Mouse (Mus musculus): ENCODE data around the gene Cox11. TPM values are rescaled to one million over a fixed set of nuclear protein-coding genes. Genes with fewer than 3 reads are reported as not detected.

Gene Cox11
- polyA plus RNA-seq, 1 experiment from 2014 or later = 38.2 TPM

DNA sequence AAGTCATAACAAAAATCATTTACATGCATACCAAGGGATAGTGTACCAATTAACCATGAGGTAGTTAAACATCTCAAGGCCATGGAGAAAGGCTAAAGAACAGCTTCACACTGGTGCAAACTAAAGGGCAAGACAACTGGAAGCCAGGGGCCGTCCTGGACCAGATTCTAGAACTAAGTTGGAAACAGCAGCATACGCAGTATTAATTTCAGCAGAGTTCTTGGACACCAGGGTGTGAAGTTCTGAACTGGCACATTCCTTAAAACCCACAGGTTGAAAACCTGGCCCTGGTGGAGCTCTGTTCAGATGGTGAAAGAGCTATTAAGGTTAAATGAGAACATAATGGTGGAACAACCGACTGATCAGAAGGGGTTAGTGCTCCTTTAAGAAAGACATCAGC, 3.3 kb upstream of the Cox11 start:
- no peak overlapping the region for H3K27ac ChIP-seq
- WGBS (ENCODE audit: insufficient replicate concordance) = 76% methylated on average over 3 of the region's 3 CpGs
- no peaks in the 10 kb centered on the region for H3K36me3 ChIP-seq
- no peak overlapping the region for H3K4me2 ChIP-seq
- H3K4me3 ChIP-seq = no peak overlapping the region
- H3K27me3 ChIP-seq (replicated peaks) = no peaks in the 10 kb centered on the region
- no peaks in the 10 kb centered on the region for H3K9me3 ChIP-seq (replicated peaks)
- no peak overlapping the region for H3K9ac ChIP-seq
- H3K4me1 ChIP-seq = peaks cover 20% of the 10 kb centered on the region
- ATAC-seq = no peak

DNA sequence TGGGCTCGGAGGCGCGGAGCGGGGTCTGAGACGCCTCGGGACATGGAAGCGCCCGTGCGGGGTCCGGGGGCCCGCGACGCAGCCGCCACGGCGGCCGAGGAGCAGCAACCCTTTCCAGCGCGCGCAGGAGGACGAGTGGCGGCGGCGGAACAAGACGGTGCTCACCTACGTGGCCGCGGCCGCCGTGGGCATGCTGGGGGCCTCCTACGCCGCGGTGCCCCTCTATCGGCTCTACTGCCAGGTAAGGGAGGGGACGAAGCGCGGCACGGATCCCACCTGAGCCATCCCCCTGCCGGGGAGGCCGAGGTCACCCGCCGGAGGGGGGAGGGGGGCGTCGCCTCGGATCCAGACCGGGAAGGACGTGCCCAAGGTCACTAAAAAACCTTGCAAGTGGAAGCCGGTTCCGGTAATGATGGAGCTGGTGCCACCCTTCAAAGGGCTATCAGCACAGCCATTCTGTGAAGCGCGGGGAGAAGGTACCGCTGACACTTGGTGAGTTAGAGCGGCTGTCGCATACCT, 398 bp downstream of the Cox11 start:
- Histone ChIP-seq H3K9me3 (replicated peaks) (no peaks in the 10 kb centered on the region), H3K36me3 (peaks cover 28% of the 10 kb centered on the region), H3K27me3 (replicated peaks) (no peaks in the 10 kb centered on the region), H3K4me2 (peak overlapping the region; percentile 75), H3K4me3 (peak overlapping the region; percentile 98), H3K27ac (peak overlapping the region; percentile 90), H3K4me1 (peaks cover 39% of the 10 kb centered on the region), H3K9ac (peak overlapping the region; percentile 99)
- peak; percentile 68 for ATAC-seq
- WGBS (ENCODE audit: insufficient replicate concordance) = under 1% methylated on average over 52 of the region's 54 CpGs

DNA sequence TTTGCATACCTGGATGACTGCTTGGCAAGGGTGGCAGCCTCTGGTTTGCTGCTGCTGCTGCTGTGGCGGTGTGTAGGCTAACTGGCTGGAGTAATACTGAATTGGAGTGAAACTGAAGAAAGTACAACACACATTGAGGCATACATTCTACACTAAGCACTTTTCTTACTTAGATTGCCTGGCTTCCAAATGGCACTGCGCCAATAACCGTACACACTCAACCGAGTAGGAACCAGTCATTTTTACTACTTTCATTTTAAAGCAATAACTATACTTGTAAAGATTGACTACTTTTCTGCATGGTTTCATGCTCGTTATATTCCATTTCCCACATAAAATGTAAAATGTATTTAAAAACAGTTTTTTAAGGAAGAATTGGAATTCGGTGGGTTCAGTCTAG, 11.8 kb downstream of the Cox11 start:
- no peak overlapping the region for H3K4me3 ChIP-seq
- H3K4me2 ChIP-seq = no peak overlapping the region
- no peak for ATAC-seq
- H3K27ac ChIP-seq = no peak overlapping the region
- H3K36me3 ChIP-seq = peaks cover 97% of the 10 kb centered on the region
- no peaks in the 10 kb centered on the region for H3K27me3 ChIP-seq (replicated peaks)
- H3K4me1 ChIP-seq = no peaks in the 10 kb centered on the region
- 89% methylated on average over 6 of the region's 6 CpGs for WGBS (ENCODE audit: insufficient replicate concordance)
- H3K9me3 ChIP-seq (replicated peaks) = no peaks in the 10 kb centered on the region
- no peak overlapping the region for H3K9ac ChIP-seq

DNA sequence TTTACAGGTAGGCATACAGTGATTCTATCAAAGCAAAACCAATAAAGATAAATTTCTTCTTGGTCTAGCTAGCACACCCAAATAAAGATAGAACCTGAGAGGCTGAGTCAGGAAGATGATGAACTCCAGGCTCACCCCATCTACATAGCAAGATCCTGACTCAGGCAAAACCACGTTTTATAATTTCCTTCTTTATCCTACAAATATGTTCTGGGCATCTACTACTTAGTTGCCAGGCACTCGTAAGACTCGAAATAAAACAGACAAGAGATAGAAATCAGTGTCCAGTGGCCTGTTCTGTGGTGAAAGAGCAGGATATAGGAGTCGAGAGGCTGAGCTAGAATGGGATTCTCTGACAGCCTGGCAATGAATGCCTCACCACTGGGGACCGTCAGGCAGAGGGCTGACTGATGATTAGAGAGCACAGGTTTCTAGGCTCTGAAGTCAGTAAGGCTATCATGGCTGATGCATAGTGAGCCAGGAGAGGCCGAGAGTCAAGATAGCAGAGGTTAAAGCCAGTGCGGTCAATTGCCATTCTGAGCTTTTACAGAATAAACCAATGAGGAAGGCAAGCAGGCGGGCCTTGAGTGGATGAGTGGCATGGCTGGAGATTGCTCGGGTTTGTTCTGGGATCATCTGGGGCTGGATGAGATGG, 12.4 kb downstream of the Cox11 start:
- H3K4me3 ChIP-seq = no peak overlapping the region
- ATAC-seq = 0 out of 2 replicates have a peak, but pooled peaks have one; percentile 22
- no peak overlapping the region for H3K4me2 ChIP-seq
- peaks cover 96% of the 10 kb centered on the region for H3K36me3 ChIP-seq
- H3K9ac ChIP-seq = no peak overlapping the region
- no peaks in the 10 kb centered on the region for H3K4me1 ChIP-seq
- 69% methylated on average over 9 of the region's 9 CpGs for WGBS (ENCODE audit: insufficient replicate concordance)
- 0 out of 2 replicates have a peak overlapping the region, but pooled peaks have one; percentile 40 for H3K27ac ChIP-seq
- no peaks in the 10 kb centered on the region for H3K9me3 ChIP-seq (replicated peaks)
- no peaks in the 10 kb centered on the region for H3K27me3 ChIP-seq (replicated peaks)

DNA sequence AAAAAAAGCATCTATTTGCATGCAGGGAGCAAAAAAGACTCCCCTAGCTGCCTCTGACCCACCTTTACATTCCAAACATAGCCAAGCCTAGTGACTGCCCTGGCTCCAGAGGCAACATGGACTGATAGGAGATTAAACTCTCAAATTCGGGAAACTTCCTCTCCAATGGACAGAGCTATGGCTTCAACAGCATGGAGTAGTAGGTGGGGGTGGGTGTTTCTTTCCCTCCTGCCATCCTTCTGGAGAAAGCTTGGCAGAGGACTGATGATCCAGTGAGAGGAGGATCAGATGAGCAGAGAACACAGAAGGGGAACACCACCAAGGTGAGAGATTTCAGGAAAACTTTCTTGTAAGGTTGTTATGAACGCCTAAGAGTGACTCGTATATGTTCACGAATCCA, 14.6 kb downstream of the Cox11 start:
- Histone ChIP-seq H3K9ac (no peak overlapping the region), H3K27ac (no peak overlapping the region), H3K4me3 (no peak overlapping the region), H3K4me1 (no peaks in the 10 kb centered on the region), H3K4me2 (no peak overlapping the region), H3K9me3 (replicated peaks) (no peaks in the 10 kb centered on the region), H3K27me3 (replicated peaks) (no peaks in the 10 kb centered on the region), H3K36me3 (peaks cover 97% of the 10 kb centered on the region)
- WGBS (ENCODE audit: insufficient replicate concordance) = 85% methylated on average over 4 of the region's 4 CpGs
- ATAC-seq = no peak

DNA sequence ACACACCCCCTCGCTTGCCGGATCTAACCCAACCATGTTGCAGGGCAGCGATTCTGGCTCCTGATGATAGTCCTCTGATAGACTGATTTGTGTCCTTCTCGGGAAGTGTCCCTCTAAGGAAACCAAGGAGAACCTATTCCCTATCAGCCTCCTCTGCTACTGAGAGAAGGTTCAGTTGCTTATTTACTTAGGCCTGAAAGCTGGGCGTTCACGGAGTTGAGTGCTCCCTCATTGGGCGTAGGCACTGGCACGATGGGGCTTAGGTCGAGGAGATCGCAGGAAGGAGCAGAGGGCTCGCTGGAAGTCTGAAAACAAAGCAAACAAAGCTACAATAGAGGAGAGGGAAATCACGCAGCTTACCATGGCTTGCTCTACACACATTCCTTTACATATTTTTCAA, 19.6 kb downstream of the Cox11 start:
- no peak for ATAC-seq
- H3K4me1 ChIP-seq = peaks cover 8% of the 10 kb centered on the region
- H3K4me2 ChIP-seq = no peak overlapping the region
- H3K27ac ChIP-seq = no peak overlapping the region
- peaks cover 92% of the 10 kb centered on the region for H3K36me3 ChIP-seq
- no peaks in the 10 kb centered on the region for H3K27me3 ChIP-seq (replicated peaks)
- 89% methylated on average over 12 of the region's 12 CpGs for WGBS (ENCODE audit: insufficient replicate concordance)
- H3K9ac ChIP-seq = no peak overlapping the region
- no peaks in the 10 kb centered on the region for H3K9me3 ChIP-seq (replicated peaks)
- no peak overlapping the region for H3K4me3 ChIP-seq

DNA sequence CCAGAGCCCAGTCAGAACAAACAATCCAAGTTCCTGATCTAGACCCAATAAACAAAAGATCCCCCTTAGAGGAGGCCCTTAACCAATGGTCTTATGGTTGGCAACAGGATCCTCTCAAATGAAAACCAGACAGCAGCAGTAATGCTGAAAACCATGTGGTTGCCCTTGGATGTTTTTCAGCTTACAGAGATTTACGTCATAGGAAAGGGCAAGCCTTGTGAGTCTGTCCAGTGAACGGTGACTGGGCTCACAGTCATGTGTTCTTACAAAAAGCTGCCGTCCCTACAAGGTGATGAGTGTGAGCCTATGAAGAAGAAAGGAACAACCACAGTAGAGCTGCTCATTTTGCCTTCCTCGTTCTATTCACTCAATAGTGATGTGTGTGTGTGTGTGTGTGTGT, 22.7 kb downstream of the Cox11 start:
- Histone ChIP-seq H3K27ac (no peak overlapping the region), H3K4me3 (no peak overlapping the region), H3K9me3 (replicated peaks) (no peaks in the 10 kb centered on the region), H3K36me3 (peaks cover 64% of the 10 kb centered on the region), H3K4me2 (no peak overlapping the region), H3K9ac (no peak overlapping the region), H3K4me1 (peaks cover 40% of the 10 kb centered on the region), H3K27me3 (replicated peaks) (no peaks in the 10 kb centered on the region)
- 86% methylated on average over 4 of the region's 4 CpGs for WGBS (ENCODE audit: insufficient replicate concordance)
- no peak for ATAC-seq

DNA sequence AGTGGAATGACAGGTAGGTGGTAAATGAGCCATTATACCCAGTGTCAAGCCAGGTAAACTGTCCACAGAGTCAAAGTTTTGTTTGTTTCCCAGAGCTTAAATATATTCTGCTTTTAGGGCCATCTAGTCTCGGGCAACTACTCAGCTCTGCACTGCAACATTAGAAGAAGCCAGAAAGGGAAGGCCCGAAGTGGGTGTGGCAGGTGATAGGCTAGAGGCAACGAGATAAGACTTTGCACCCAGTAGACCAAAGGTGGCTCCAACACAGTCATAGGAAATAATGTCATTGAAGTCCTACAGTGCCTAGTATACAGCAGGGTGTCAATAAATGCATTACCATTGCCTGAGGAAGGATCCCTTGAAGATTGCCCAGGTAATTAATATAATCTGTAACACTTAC, 25.1 kb downstream of the Cox11 start:
- no peaks in the 10 kb centered on the region for H3K27me3 ChIP-seq (replicated peaks)
- H3K4me3 ChIP-seq = peak overlapping the region; percentile 32
- WGBS (ENCODE audit: insufficient replicate concordance) = 23% methylated on average over 3 of the region's 3 CpGs
- peaks cover 61% of the 10 kb centered on the region for H3K4me1 ChIP-seq
- no peaks in the 10 kb centered on the region for H3K9me3 ChIP-seq (replicated peaks)
- peak overlapping the region; percentile 70 for H3K9ac ChIP-seq
- peak; percentile 75 for ATAC-seq
- peaks cover 43% of the 10 kb centered on the region for H3K36me3 ChIP-seq
- H3K27ac ChIP-seq = peak overlapping the region; percentile 99
- peak overlapping the region; percentile 66 for H3K4me2 ChIP-seq

DNA sequence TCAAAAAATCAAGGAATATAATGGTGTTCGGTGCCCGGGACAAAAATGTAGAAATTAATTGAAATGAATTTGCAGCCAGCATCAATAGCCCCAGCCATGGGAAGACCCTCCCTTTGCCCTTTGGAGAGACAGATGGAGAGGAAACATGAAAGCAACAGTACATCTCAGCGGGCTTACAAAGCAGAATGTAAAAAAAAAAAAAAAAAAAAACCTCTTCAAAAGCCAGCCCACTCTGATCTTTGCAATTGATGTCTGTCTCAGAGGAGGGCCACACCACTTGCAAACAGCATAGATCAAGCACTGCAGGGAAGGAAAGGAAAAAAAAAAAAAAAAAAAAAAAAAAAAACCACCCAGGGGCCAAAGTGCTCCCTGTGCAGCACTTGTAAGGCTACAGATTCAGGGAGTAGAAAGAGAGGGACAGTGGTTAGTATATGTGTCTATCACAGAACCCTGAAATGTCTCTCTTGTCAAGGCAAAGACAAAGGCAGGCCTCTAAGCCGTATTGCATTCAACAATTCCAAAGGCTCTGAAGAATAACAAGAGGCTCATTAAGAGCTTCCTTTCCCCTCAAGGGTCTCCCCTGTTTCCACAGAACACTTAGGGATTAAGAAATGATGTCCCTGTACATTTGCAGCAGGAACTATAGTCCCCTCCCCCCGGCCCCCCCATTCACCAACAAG, 25.8 kb downstream of the Cox11 start:
- 34% methylated on average over 5 of the region's 5 CpGs for WGBS (ENCODE audit: insufficient replicate concordance)
- ATAC-seq = peak; percentile 28; the same call in 1 of the 2 replicates

DNA sequence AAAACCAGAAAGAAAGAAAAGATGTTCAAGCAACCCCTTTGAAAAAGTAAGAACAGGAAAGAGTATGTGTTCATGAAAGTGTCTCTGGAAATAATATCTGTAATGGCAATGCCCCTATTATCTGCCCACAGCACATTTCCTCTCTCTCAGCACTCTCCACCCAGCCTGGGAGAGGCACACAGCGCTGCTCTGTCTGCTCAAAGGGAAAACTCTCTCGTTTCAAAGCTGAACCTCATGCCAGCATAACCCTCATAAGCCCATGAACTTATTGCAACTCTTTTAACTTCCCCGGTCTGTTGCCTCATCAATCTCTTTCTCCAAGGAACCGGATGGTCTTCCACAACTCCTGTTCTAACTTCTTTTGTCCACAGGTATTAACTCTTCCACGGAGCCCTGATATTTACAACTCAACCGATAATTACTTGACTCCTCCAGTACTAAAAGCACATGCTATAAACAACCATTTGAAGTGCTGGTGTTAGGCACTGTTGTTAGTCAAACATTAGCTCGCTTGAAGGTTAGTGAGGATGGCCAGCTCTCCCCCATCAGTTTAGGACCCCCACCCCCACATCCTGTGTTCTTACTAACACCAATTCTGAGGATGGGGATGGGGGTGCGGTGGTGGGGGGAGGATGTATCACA, 26.5 kb downstream of the Cox11 start:
- Histone ChIP-seq H3K9me3 (replicated peaks) (no peaks in the 10 kb centered on the region), H3K27me3 (replicated peaks) (no peaks in the 10 kb centered on the region), H3K36me3 (peaks cover 49% of the 10 kb centered on the region), H3K4me2 (peak overlapping the region; percentile 66), H3K9ac (peak overlapping the region; percentile 70), H3K4me3 (peak overlapping the region; percentile 36), H3K27ac (peak overlapping the region; percentile 99), H3K4me1 (peaks cover 65% of the 10 kb centered on the region)
- 3% methylated on average over 8 of the region's 8 CpGs for WGBS (ENCODE audit: insufficient replicate concordance)
- ATAC-seq = peak; percentile 89

More for the DNA sequence above, 25.8 kb downstream of the Cox11 start:
- Histone ChIP-seq H3K27me3 (replicated peaks) (no peaks in the 10 kb centered on the region), H3K4me2 (peak overlapping the region; percentile 66), H3K36me3 (peaks cover 48% of the 10 kb centered on the region), H3K9me3 (replicated peaks) (no peaks in the 10 kb centered on the region), H3K27ac (peak overlapping the region; percentile 99), H3K9ac (peak overlapping the region; percentile 70), H3K4me1 (peaks cover 65% of the 10 kb centered on the region), H3K4me3 (peak overlapping the region; percentile 32)

DNA sequence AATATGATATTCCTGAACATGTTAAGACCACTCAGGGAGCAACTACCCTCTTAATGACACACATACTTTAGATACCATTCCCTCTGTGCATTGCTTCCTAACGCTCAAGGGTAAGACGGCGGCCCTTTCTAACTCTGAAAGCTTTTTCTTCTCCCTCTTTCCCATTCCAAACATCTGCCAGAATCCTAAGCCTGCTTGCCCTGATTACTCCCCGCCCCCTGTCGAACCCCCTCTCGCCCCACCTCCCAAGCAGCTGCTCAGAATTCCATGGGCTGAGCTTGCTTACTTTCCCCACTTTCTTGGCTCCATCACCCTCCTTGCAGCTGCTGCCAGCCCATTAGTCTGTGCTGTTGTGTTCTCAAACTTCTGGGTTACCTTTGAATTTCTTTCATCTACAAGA, 27.2 kb downstream of the Cox11 start:
- peak overlapping the region; percentile 70 for H3K9ac ChIP-seq
- peaks cover 49% of the 10 kb centered on the region for H3K36me3 ChIP-seq
- H3K27me3 ChIP-seq (replicated peaks) = no peaks in the 10 kb centered on the region
- H3K27ac ChIP-seq = peak overlapping the region; percentile 99
- 41% methylated on average over 6 of the region's 6 CpGs for WGBS (ENCODE audit: insufficient replicate concordance)
- H3K4me2 ChIP-seq = peak overlapping the region; percentile 66
- peaks cover 65% of the 10 kb centered on the region for H3K4me1 ChIP-seq
- no peaks in the 10 kb centered on the region for H3K9me3 ChIP-seq (replicated peaks)
- ATAC-seq = no peak
- H3K4me3 ChIP-seq = peak overlapping the region; percentile 36; the same call in 1 of the 2 replicates

Data from liver, embryonic 12.5 days (tissue).